ENCODE assay signal across 8 mouse cellular contexts in genomic region chrX:10991871-10992210, GRCm38 (mm10).
DNase-seq lines count a peak whose midpoint lies in the region; ATAC-seq and TF ChIP-seq lines count a peak whose summit lies in the region.

No protein-coding gene starts in this region.

- no peaks in the 10 kb centered on the region for H3K36me3 ChIP-seq in liver, embryonic 11.5 days (ENCODE audit: control insufficient read depth, insufficient read depth, low read length)
- H3K36me3 ChIP-seq in intestine, postnatal 0 days (ENCODE audit: control insufficient read depth, insufficient read depth): no peaks in the 10 kb centered on the region
- H3K36me3 ChIP-seq in neural tube, embryonic 12.5 days: no peaks in the 10 kb centered on the region

- H3K4me2 ChIP-seq in liver, embryonic 11.5 days: peak overlapping the region; percentile 51
- H3K4me2 ChIP-seq in intestine, postnatal 0 days (replicated peaks; ENCODE audit: low read depth): peak overlapping the region; percentile 40; the same call in 1 of the 2 replicates
- peak overlapping the region; percentile 52 for H3K4me2 ChIP-seq in neural tube, embryonic 12.5 days (replicated peaks)

- ATAC-seq in liver, embryonic 11.5 days (replicated peaks; ENCODE audit: low FRiP score): no peak
- no peak for ATAC-seq in intestine, postnatal 0 days
- 0 out of 2 replicates have a peak, but pooled peaks have one; percentile 3 for ATAC-seq in neural tube, embryonic 12.5 days (ENCODE audit: low FRiP score, low read depth)
- no peak for ATAC-seq in erythroblast, adult 5-6 weeks (replicated peaks; ENCODE audit: low FRiP score, poor library complexity, severe bottlenecking)

- H3K4me3 ChIP-seq in liver, embryonic 11.5 days (ENCODE audit: low read depth, low read length): no peak overlapping the region
- H3K4me3 ChIP-seq in intestine, postnatal 0 days (ENCODE audit: low read depth, low read length): no peak overlapping the region
- no peak overlapping the region for H3K4me3 ChIP-seq in neural tube, embryonic 12.5 days

- H3K9ac ChIP-seq in liver, embryonic 11.5 days (ENCODE audit: low read depth, low read length): no peak overlapping the region
- no peak overlapping the region for H3K9ac ChIP-seq in intestine, postnatal 0 days (ENCODE audit: low read depth, low read length)
- no peak overlapping the region for H3K9ac ChIP-seq in neural tube, embryonic 12.5 days

- no peaks in the 10 kb centered on the region for H3K4me1 ChIP-seq in liver, embryonic 11.5 days (replicated peaks; ENCODE audit: control insufficient read depth, insufficient read depth, low read length)
- H3K4me1 ChIP-seq in intestine, postnatal 0 days (replicated peaks; ENCODE audit: control insufficient read depth, insufficient read depth, low read length): no peaks in the 10 kb centered on the region
- peaks cover 7% of the 10 kb centered on the region; the same call in 1 of the 2 replicates for H3K4me1 ChIP-seq in neural tube, embryonic 12.5 days

- DNase-seq in adrenal gland, postnatal 10 days: peak; percentile 1
- no peak for DNase-seq in adrenal gland, postnatal 25 days
- peak; percentile 32 for DNase-seq in liver, embryonic 11.5 days (ENCODE audit: low spot score)
- no peak for DNase-seq in liver
- DNase-seq in T-cell, adult 2 months (ENCODE audit: low spot score): no peak

- H3K27me3 ChIP-seq in liver, embryonic 11.5 days (replicated peaks; ENCODE audit: control insufficient read depth, insufficient read depth, low read length): no peaks in the 10 kb centered on the region; the same call in 1 of the 2 replicates
- no peaks in the 10 kb centered on the region for H3K27me3 ChIP-seq in intestine, postnatal 0 days (replicated peaks; ENCODE audit: control insufficient read depth, insufficient read depth, low read length)
- H3K27me3 ChIP-seq in neural tube, embryonic 12.5 days (replicated peaks): no peaks in the 10 kb centered on the region

- H3K27ac ChIP-seq in liver, embryonic 11.5 days (ENCODE audit: low read depth, low read length): no peak overlapping the region
- H3K27ac ChIP-seq in intestine, postnatal 0 days (ENCODE audit: low read depth, low read length): no peak overlapping the region
- H3K27ac ChIP-seq in neural tube, embryonic 12.5 days: 0 out of 2 replicates have a peak overlapping the region, but pooled peaks have one; percentile 59

- H3K9me3 ChIP-seq in liver, embryonic 11.5 days (ENCODE audit: control insufficient read depth, low read length): no peaks in the 10 kb centered on the region
- no peaks in the 10 kb centered on the region for H3K9me3 ChIP-seq in intestine, postnatal 0 days (ENCODE audit: control insufficient read depth)
- no peaks in the 10 kb centered on the region for H3K9me3 ChIP-seq in neural tube, embryonic 12.5 days

- 37% methylated on average over 6 of the region's 6 CpGs for WGBS in liver, embryonic 11.5 days
- WGBS in intestine, postnatal 0 days: 41% methylated on average over 6 of the region's 6 CpGs
- 16% methylated on average over 6 of the region's 6 CpGs for WGBS in neural tube, embryonic 12.5 days

- no peak for TF ChIP-seq CTCF in intestine, postnatal 0 days (IDR thresholded peaks at IDR 0.05; ENCODE audit: low read depth)

Comparison
In these comparisons a context has a peak if more than half of its experiments do, and no peak if none do; other contexts are left out.
1. DNase-seq: peak in adrenal gland, postnatal 10 days (single experiment) and liver, embryonic 11.5 days (single experiment); none in adrenal gland, postnatal 25 days (single experiment), liver (single experiment) and T-cell, adult 2 months (single experiment).
2. Peak in every context shown above with its lines, with median percentiles within 50 percentile points of each other: H3K4me2 ChIP-seq.